Mouse (Mus musculus): ENCODE measurements around the gene Tyk2. TPM values are rescaled to one million over a fixed set of nuclear protein-coding genes. Genes with fewer than 3 reads are reported as not detected.

Tyk2 gene
- total RNA-seq, 2 experiments from 2014 or later, result 12.7 to 16.4 TPM

- peak; percentile 79 to 85 for DNase-seq (ENCODE audit: extremely low spot score in 1 of 2, low spot score in 1 of 2)
Observed at GRCm38 (mm10) chr9:21149654-21150419, 18.8 kb upstream of the Tyk2 start, which contains the start of gene Cdc37. Gene Cdc37 (minus strand): TSS chr9:21149982.

- DNase-seq (ENCODE audit: extremely low spot score in 1 of 2, low spot score in 1 of 2), result no peak
Observed at GRCm38 (mm10) chr9:21149077-21149653, 18.1 kb upstream of the Tyk2 start.

GRCm38 (mm10) chr9:21148427-21148826 is 17.4 kb upstream of the Tyk2 start:
- DNase-seq (ENCODE audit: extremely low spot score in 1 of 2, low spot score in 1 of 2), result no peak

- DNase-seq (ENCODE audit: extremely low spot score in 1 of 2, low spot score in 1 of 2), result no peak
Observed at GRCm38 (mm10) chr9:21146722-21147121, 15.7 kb upstream of the Tyk2 start.

- DNase-seq (ENCODE audit: extremely low spot score in 1 of 2, low spot score in 1 of 2), result no peak
Observed at GRCm38 (mm10) chr9:21145431-21145830, 14.4 kb upstream of the Tyk2 start.

GRCm38 (mm10) chr9:21144361-21144760 is 13.3 kb upstream of the Tyk2 start:
- DNase-seq (ENCODE audit: extremely low spot score in 1 of 2, low spot score in 1 of 2), result no peak

GRCm38 (mm10) chr9:21141922-21142321 is 10.9 kb upstream of the Tyk2 start:
- no peak for DNase-seq (ENCODE audit: extremely low spot score in 1 of 2, low spot score in 1 of 2)

GRCm38 (mm10) chr9:21138386-21138785 is 7.3 kb upstream of the Tyk2 start:
- no peak for DNase-seq (ENCODE audit: extremely low spot score in 1 of 2, low spot score in 1 of 2)

- peak in 1 of 2 experiments; percentile 75 for DNase-seq (ENCODE audit: extremely low spot score in 1 of 2, low spot score in 1 of 2)
Observed at GRCm38 (mm10) chr9:21137229-21137628, 6.2 kb upstream of the Tyk2 start.

- DNase-seq (ENCODE audit: extremely low spot score in 1 of 2, low spot score in 1 of 2), result no peak
Observed at GRCm38 (mm10) chr9:21136401-21136800, 5.4 kb upstream of the Tyk2 start.

- no peak for DNase-seq (ENCODE audit: extremely low spot score in 1 of 2, low spot score in 1 of 2)
Observed at GRCm38 (mm10) chr9:21135941-21136381, 4.9 kb upstream of the Tyk2 start.

GRCm38 (mm10) chr9:21135329-21135890 is 4.4 kb upstream of the Tyk2 start:
- no peak for DNase-seq (ENCODE audit: extremely low spot score in 1 of 2, low spot score in 1 of 2)

- no peak for DNase-seq (ENCODE audit: extremely low spot score in 1 of 2, low spot score in 1 of 2)
Observed at GRCm38 (mm10) chr9:21134595-21135328, 3.7 kb upstream of the Tyk2 start.

GRCm38 (mm10) chr9:21133064-21133707 is 2.1 kb upstream of the Tyk2 start:
- no peak for DNase-seq (ENCODE audit: extremely low spot score in 1 of 2, low spot score in 1 of 2)

- DNase-seq (ENCODE audit: extremely low spot score in 1 of 2, low spot score in 1 of 2), result no peak
Observed at GRCm38 (mm10) chr9:21132102-21132775, 1.2 kb upstream of the Tyk2 start.

GRCm38 (mm10) chr9:21126259-21126627 is 4.8 kb downstream of the Tyk2 start:
- no peak for DNase-seq (ENCODE audit: extremely low spot score in 1 of 2, low spot score in 1 of 2)

GRCm38 (mm10) chr9:21125502-21126258 is 5.4 kb downstream of the Tyk2 start:
- DNase-seq (ENCODE audit: extremely low spot score in 1 of 2, low spot score in 1 of 2), result no peak

- no peak for DNase-seq (ENCODE audit: extremely low spot score in 1 of 2, low spot score in 1 of 2)
Observed at GRCm38 (mm10) chr9:21124837-21125236, 6.2 kb downstream of the Tyk2 start.

- DNase-seq (ENCODE audit: extremely low spot score in 1 of 2, low spot score in 1 of 2), result no peak
Observed at GRCm38 (mm10) chr9:21121483-21121882, 9.6 kb downstream of the Tyk2 start.
